Mouse (Mus musculus): Measurements from ENCODE around the gene Slc7a6os. TPM values are rescaled to one million over a fixed set of nuclear protein-coding genes. Genes with fewer than 3 reads are reported as not detected.

The Slc7a6os gene
- total RNA-seq, 2 experiments from 2014 or later, result 28.5 to 29.4 TPM

DNA sequence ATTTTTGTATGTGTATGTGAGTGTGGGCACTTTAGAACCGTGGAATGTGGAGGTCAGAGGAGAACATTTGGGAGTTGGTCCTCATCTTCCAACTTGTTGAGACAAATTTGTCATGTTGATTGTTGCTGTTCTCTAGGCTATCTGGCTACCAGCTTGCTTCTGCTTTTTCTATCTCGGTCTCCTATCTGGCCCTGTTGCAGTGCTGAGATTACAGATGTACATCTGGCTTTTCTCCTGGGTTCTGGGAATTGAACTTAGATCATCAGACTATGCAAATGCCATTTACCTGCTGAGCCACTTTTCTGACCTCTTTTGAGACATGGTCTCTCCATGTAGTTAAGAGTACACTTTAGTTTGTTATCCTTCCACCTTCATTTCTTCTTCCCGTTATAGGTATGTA lies 37.2 kb downstream of the Slc7a6os start:
- no peak for TF ChIP-seq CTCF (IDR thresholded peaks at IDR 0.05)
- intact Hi-C loops (cut with DNase I), result no loop called here
- Histone ChIP-seq H3K27ac (no peak overlapping the region), H3K4me3 (no peak overlapping the region)
- DNase-seq (ENCODE audit: extremely low spot score in 1 of 2, low spot score in 2 of 2), result no peak

DNA sequence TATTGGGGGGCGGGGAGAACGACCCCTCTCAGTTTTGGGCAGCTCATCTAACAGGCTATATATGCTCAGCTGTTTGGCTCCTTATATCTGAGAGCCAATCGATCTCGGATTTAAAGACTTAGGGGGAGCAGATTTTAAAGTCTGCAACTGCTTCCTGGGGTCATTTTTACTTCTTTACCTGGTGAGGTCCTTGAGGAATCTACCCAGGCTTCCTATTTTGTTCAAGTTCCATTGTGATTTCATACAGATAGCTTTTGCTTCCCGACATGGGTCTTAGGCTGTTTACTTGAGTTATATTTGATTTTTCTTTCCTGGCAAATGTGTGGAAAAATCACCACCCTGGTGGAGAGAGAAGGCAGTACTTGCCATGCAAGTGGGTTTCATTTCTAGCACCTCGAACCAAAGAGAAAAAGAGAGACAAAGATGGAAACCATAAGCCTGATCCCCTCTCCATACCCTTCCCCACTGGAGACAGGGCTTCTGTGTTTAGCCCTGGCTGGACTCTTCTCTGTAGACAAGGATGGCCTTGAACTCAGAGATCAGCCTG lies 40.7 kb downstream of the Slc7a6os start:
- TF ChIP-seq CTCF (IDR thresholded peaks at IDR 0.05), result peak; percentile 47
- intact Hi-C loops (cut with DNase I), result loop anchor here (2.0 to 10.0 kb wide), 2 partner anchors 41 to 235 kb away; partner anchors contain the start of genes Prmt7 and Slc7a6os
- Histone ChIP-seq H3K27ac (peak overlapping the region; percentile 64), H3K4me3 (peak overlapping the region; percentile 90)
- DNase-seq (ENCODE audit: extremely low spot score in 1 of 2, low spot score in 2 of 2), result no peak

DNA sequence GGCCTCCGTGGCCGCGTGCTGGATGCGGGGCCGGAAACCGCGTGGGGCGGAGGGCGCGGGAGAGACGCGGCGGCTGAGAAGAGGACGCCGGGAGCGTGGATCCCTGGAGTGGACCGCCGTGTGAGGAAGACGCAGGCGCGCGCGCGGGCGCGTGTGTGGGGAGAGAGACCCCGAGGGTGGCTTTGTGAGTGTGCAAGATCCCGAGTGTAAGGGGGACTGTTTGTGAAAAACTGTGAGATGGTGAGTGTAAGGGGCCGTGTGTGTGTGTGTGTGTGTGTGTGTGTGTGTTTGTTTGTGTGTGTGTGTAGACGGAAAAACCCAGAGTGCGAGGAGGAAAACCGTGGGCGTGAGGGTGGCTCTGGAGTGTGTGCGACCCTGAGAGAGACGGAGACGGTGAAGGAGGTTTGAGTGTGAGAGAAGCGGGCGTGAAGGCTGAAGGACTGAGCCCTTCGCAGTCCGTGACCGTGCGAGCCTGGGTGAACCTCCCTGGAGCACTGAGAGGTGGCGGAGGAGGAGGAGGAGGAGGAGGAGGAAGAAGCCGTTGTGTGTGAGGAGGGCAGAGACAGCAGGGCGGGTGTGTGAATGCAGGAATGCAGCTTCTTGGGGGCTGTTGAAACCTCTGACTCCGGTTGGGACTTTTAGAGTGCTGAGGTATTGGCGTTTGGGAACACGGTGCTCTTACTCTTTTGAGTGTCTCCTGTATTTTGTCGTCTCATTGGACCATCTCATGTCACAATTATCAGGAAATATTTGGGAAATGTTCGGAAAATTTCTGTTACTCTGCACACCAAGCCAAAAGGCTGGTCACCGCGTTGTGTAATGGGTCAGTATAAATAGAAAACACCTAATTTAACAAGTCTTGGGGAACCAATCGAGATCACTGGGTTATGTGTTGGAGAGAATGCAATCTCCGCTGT lies 41.5 kb downstream of the Slc7a6os start:
- Histone ChIP-seq H3K27ac (peak overlapping the region; percentile 93), H3K4me3 (peak overlapping the region; percentile 90)
- DNase-seq (ENCODE audit: extremely low spot score in 1 of 2, low spot score in 2 of 2), result peak in 1 of 2 experiments; percentile 31
- intact Hi-C loops (cut with DNase I), result loop anchor here (2.0 to 10.0 kb wide), 2 partner anchors 42 to 236 kb away; partner anchors contain the start of genes Prmt7 and Slc7a6os
- no peak for TF ChIP-seq CTCF (IDR thresholded peaks at IDR 0.05)

DNA sequence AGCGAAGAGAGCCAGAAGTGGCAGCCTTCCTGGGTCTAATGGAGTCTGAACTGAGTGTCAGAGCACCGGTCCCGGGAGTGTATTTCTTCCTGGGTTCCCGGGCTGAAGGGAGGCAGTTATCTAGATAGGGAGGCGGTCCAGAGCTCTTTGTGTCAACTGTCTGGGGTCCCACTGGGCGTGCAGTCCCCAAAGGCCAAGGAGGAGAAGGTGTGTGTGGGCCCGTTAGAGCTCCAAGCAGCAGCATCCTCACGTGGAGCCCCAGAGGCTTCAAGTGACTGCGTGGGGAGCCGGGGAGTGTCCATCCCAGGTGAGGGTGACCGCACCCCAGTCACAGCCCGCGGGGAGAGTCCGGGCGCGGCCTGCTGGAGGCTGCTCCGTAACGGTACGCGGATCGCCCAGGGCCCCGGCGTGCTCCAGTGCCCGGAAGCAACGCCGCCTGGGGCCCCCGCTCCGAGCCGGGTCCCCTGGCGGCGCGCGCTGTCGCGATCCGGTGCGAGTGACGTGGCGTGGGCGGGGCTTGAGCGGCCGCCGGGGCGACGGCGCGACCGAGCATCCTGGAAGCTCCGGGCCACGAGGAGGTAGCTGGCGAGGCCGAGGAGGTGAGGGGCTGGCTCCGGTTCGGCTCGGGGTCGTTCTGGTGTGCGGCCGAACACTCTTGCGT lies 42.2 kb downstream of the Slc7a6os start, which contains the start of gene Slc7a6:
Gene Slc7a6, plus strand, starts transcription at position 502 of the 661 bp plus-strand sequence.
- H3K4me3 ChIP-seq, result peak within 1 kb of the TSS; percentile 90
- TF ChIP-seq CTCF (IDR thresholded peaks at IDR 0.05), result peak; percentile 18
- peak within 1 kb of the TSS; percentile 93 for H3K27ac ChIP-seq
- peak; percentile 87 to 91 for DNase-seq (ENCODE audit: extremely low spot score in 1 of 2, low spot score in 2 of 2)
- intact Hi-C loops (cut with DNase I), result loop anchor here (2.0 to 10.0 kb wide), 2 partner anchors 42 to 236 kb away; partner anchors contain the start of genes Prmt7 and Slc7a6os

DNA sequence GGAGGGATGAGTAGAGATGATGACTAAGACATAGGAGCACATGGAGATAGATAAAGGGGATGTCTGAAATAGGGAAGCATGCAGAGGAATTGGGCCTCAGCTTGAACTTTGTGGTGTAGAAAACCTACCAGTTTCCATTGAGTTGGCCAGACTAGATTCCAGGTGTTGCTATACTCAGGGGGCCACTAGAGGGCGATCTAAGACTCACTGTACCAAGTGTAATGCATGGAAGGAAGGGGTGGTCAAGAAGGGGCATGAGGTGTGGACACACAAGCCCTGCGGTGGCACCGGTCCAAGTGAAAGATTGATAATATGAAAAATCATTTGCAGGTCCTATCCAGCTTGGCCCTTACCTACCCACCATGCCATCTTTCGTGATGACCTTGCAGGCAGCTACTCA lies 45.3 kb downstream of the Slc7a6os start:
- Histone ChIP-seq H3K4me3 (no peak overlapping the region), H3K27ac (no peak overlapping the region)
- TF ChIP-seq CTCF (IDR thresholded peaks at IDR 0.05), result peak; percentile 94
- intact Hi-C loops (cut with DNase I), result loop anchor here (2.0 to 10.0 kb wide), 2 partner anchors 33 to 239 kb away; no protein-coding TSS in a partner anchor
- peak; percentile 65 to 75 for DNase-seq (ENCODE audit: extremely low spot score in 1 of 2, low spot score in 2 of 2)

DNA sequence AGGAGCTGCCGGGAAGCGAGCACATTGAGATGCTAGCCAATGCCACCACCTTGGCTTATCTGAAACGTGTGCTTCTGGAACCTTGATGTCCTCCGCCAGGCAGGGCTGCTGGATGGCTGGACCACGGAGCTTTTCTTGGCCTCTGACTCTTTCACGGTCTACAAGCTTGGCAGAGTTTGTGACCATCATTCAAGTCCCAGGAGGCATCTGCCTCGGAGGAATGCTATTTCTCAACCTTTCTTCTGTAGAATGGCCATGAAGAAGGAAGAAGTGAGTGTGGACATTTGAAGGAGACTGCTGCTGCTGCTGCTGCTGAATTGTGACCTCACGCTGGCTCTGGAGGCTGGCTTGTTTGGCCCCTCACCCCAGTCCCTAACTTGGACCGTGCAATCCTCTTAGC lies 47.5 kb downstream of the Slc7a6os start:
- Histone ChIP-seq H3K27ac (no peak overlapping the region), H3K4me3 (no peak overlapping the region)
- DNase-seq (ENCODE audit: extremely low spot score in 1 of 2, low spot score in 2 of 2), result no peak
- no peak for TF ChIP-seq CTCF (IDR thresholded peaks at IDR 0.05)
- intact Hi-C loops (cut with DNase I), result loop anchor here (10.0 kb wide), 1 partner anchor 242 kb away; no protein-coding TSS in a partner anchor

DNA sequence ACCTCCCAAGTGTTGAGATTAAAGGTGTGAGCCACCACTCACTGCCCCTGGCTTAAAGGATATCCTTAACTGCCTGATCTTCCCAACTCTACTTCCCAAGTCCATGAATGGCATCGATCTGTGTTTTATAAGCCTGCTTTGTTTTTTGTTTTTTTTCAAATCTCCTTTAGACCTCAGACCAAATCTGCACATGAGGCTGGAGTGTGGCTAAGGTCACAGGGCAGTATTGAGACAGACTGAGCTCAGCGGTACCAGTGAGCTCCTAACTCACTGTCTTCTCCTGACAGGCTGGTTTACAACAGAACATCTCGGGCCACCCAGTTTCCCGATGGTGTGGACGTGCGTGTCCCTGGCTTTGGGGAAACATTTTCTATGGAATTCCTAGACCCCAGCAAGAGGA lies 50.9 kb downstream of the Slc7a6os start:
- H3K4me3 ChIP-seq, result no peak overlapping the region
- intact Hi-C loops (cut with DNase I), result loop anchor here (10.0 kb wide), 1 partner anchor 245 kb away; no protein-coding TSS in a partner anchor

DNA sequence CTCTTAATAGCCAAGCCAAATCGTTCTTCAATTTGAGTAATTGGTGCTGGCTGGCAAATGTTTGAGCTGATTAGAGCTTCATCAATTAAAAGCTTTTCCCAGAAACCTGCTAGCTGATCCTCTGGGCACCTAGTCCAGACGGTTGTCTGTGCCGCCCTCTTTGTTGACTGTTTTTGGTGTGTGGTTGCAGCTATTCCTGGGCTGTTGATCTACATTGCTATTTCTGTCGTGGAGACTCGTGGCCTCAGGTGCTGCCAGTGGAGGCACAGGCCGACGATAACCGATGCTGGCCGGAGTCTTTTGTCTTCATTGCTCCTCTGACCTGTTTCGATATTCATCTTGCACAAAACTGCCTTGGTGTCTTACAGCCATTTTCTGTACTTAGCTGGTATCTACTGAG lies 52.4 kb downstream of the Slc7a6os start:
- H3K27ac ChIP-seq, result no peak overlapping the region
- TF ChIP-seq CTCF (IDR thresholded peaks at IDR 0.05), result no peak
- intact Hi-C loops (cut with DNase I), result no loop called here
- DNase-seq (ENCODE audit: extremely low spot score in 1 of 2, low spot score in 2 of 2), result no peak
- no peak overlapping the region for H3K4me3 ChIP-seq

More for the DNA sequence above, 50.9 kb downstream of the Slc7a6os start:
- no peak overlapping the region for H3K27ac ChIP-seq
- TF ChIP-seq CTCF (IDR thresholded peaks at IDR 0.05), result no peak
- DNase-seq (ENCODE audit: extremely low spot score in 1 of 2, low spot score in 2 of 2), result no peak

DNA sequence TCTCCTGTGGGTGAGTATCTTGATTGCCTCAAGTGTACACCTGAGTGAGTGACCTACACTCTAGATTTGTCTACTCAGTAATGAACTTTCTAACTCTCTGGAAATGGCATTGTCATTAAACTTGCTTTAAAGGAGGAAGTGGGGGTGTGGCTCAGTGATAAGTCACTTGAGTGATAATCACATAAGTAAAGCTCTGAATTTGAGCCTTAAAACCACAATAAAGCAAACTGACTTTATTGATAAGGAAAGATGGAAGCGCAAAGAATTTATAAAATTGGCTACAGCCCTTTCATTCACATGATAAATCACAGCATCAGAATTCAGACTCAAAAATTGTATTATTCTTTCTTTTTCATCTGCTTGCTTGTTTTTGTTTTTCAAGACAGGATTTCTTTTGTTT lies 53.3 kb downstream of the Slc7a6os start:
- TF ChIP-seq CTCF (IDR thresholded peaks at IDR 0.05), result no peak
- intact Hi-C loops (cut with DNase I), result no loop called here
- H3K27ac ChIP-seq, result no peak overlapping the region
- no peak overlapping the region for H3K4me3 ChIP-seq
- DNase-seq (ENCODE audit: extremely low spot score in 1 of 2, low spot score in 2 of 2), result no peak

DNA sequence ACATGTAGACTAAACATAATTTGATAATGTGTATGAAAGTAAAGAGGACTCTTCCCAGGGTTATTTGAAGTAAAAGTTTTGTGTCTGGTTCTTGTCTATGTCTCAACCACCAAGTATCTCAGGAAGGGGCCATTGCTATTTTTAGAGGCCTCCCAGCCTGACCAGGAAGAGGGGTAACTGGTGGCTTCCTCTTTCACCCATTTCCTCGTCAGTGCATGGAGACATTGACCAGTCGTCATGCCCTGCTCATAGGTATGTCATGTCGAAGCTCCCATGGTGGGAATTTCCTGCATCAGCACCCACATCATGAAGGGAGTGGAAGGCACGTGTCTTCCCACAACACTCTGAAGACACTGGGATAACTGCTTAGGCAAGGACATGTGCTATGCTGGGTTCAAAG lies 57.9 kb downstream of the Slc7a6os start:
- Histone ChIP-seq H3K27ac (peak overlapping the region; percentile 29; the same call in 1 of the 2 replicates), H3K4me3 (no peak overlapping the region)
- intact Hi-C loops (cut with DNase I), result no loop called here
- TF ChIP-seq CTCF (IDR thresholded peaks at IDR 0.05), result no peak
- no peak for DNase-seq (ENCODE audit: extremely low spot score in 1 of 2, low spot score in 2 of 2)

DNA sequence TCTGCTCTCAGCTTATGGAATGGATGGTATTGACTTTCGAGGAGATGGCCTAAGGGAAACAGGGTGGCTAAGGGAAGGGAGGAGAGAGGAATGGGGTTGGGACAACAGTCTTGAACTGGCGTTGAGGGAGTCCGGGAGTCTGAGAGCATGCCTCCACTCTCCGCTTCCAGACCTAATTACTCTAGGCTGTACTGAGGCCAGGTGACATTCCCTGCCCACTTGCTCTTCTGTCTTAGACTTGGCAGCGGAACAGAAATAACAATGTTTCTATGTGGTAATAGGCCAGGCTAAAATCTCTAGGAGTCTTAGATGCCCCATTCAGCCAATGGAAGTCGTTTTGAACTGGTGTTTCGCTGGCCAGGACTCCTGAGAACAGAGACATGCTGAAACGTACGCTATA lies 59.7 kb downstream of the Slc7a6os start:
- intact Hi-C loops (cut with DNase I), result no loop called here
- no peak for DNase-seq (ENCODE audit: extremely low spot score in 1 of 2, low spot score in 2 of 2)
- H3K4me3 ChIP-seq, result peak overlapping the region; percentile 93
- H3K27ac ChIP-seq, result peak overlapping the region; percentile 77
- TF ChIP-seq CTCF (IDR thresholded peaks at IDR 0.05), result no peak

Other genes with a start within 250 kb of the Slc7a6os start
- gene Slc12a4, start 244.8 kb downstream of the Slc7a6os start, total RNA-seq (2021), result 10 to 100 TPM; 18.2 to 19.8 TPM
- not detected for gene Dpep3, start 231.5 kb downstream of the Slc7a6os start, total RNA-seq (2021)
- 10 to 100 TPM; 19.7 to 21.9 TPM for gene Dus2, start 219.6 kb downstream of the Slc7a6os start, total RNA-seq (2021)
- gene Dpep2nb, start 205.0 kb downstream of the Slc7a6os start, total RNA-seq (2021), result not detected
- 10 to 100 TPM; 14.1 to 14.9 TPM for gene Ddx28, start 199.1 kb downstream of the Slc7a6os start, total RNA-seq (2021)
- gene Nfatc3, start 152.1 kb downstream of the Slc7a6os start, total RNA-seq (2021), result 10 to 100 TPM; 12.1 to 13.4 TPM
- under 1 TPM in 1 of 2 experiments, not detected in 1; 0.41 TPM for gene Esrp2, start 74.0 kb downstream of the Slc7a6os start, total RNA-seq (2021)
- gene Pla2g15, start 60.5 kb downstream of the Slc7a6os start, total RNA-seq (2021), result 10 to 100 TPM; 24.4 to 24.8 TPM
- gene Slc7a6, start 42.1 kb downstream of the Slc7a6os start, total RNA-seq (2021), result 10 to 100 TPM; 24.9 to 26.5 TPM
- gene Prmt7, start within 50 bp of the Slc7a6os start, total RNA-seq (2021), result 10 to 100 TPM; 36.5 to 39.4 TPM
- 10 to 100 TPM; 52.6 to 59.1 TPM for gene Smpd3, start 127.1 kb upstream of the Slc7a6os start, total RNA-seq (2021)
- gene Zfp90, start 204.4 kb upstream of the Slc7a6os start, total RNA-seq (2021), result 10 to 100 TPM; 11.1 to 11.8 TPM